Mouse (Mus musculus): Measurements from ENCODE around the gene Inpp5a. TPM values are rescaled to one million over a fixed set of nuclear protein-coding genes. Genes with fewer than 3 reads are reported as not detected.

Inpp5a gene
- polyA plus RNA-seq, 1 experiment from 2014 or later, result 4.1 TPM

GRCm38 (mm10) chr7:139401791-139402190, 12.9 kb downstream of the Inpp5a start:
- Histone ChIP-seq H3K4me2 (no peak overlapping the region), H3K27me3 (no peaks in the 10 kb centered on the region), H3K9me3 (replicated peaks) (no peaks in the 10 kb centered on the region), H3K27ac (replicated peaks) (no peak overlapping the region), H3K4me3 (replicated peaks) (no peak overlapping the region), H3K4me1 (replicated peaks) (peaks cover 48% of the 10 kb centered on the region), H3K36me3 (replicated peaks) (no peaks in the 10 kb centered on the region), H3K9ac (no peak overlapping the region)
- WGBS (ENCODE audit: insufficient replicate concordance), result 67% methylated on average over 8 of the region's 8 CpGs
- no peak for ATAC-seq (ENCODE audit: insufficient read depth)

GRCm38 (mm10) chr7:139402721-139403120, 13.8 kb downstream of the Inpp5a start:
- no peak for ATAC-seq (ENCODE audit: insufficient read depth)
- 50% methylated on average over 4 of the region's 4 CpGs for WGBS (ENCODE audit: insufficient replicate concordance)
- H3K27me3 ChIP-seq, result no peaks in the 10 kb centered on the region
- H3K4me2 ChIP-seq, result no peak overlapping the region
- no peaks in the 10 kb centered on the region for H3K9me3 ChIP-seq (replicated peaks)
- no peaks in the 10 kb centered on the region for H3K36me3 ChIP-seq (replicated peaks)
- H3K9ac ChIP-seq, result no peak overlapping the region
- H3K4me3 ChIP-seq (replicated peaks), result no peak overlapping the region
- peaks cover 47% of the 10 kb centered on the region for H3K4me1 ChIP-seq (replicated peaks)
- no peak overlapping the region for H3K27ac ChIP-seq (replicated peaks)

GRCm38 (mm10) chr7:139406581-139406980, 17.7 kb downstream of the Inpp5a start:
- H3K27me3 ChIP-seq, result no peaks in the 10 kb centered on the region
- no peak for ATAC-seq (ENCODE audit: insufficient read depth)
- no peaks in the 10 kb centered on the region for H3K36me3 ChIP-seq (replicated peaks)
- no peak overlapping the region for H3K4me3 ChIP-seq (replicated peaks)
- 60% methylated on average over 2 of the region's 2 CpGs for WGBS (ENCODE audit: insufficient replicate concordance)
- no peak overlapping the region for H3K9ac ChIP-seq
- no peak overlapping the region for H3K4me2 ChIP-seq
- peaks cover 10% of the 10 kb centered on the region; the same call in 1 of the 2 replicates for H3K4me1 ChIP-seq (replicated peaks)
- no peaks in the 10 kb centered on the region for H3K9me3 ChIP-seq (replicated peaks)
- H3K27ac ChIP-seq (replicated peaks), result no peak overlapping the region

GRCm38 (mm10) chr7:139407966-139408365, 19.1 kb downstream of the Inpp5a start:
- Histone ChIP-seq H3K9me3 (replicated peaks) (no peaks in the 10 kb centered on the region), H3K27me3 (no peaks in the 10 kb centered on the region), H3K4me1 (replicated peaks) (peaks cover 4% of the 10 kb centered on the region), H3K4me3 (replicated peaks) (no peak overlapping the region), H3K9ac (no peak overlapping the region), H3K4me2 (no peak overlapping the region), H3K27ac (replicated peaks) (no peak overlapping the region), H3K36me3 (replicated peaks) (no peaks in the 10 kb centered on the region)
- no peak for ATAC-seq (ENCODE audit: insufficient read depth)

GRCm38 (mm10) chr7:139409903-139410302, 21.0 kb downstream of the Inpp5a start:
- H3K4me1 ChIP-seq (replicated peaks), result peaks cover 4% of the 10 kb centered on the region
- H3K27ac ChIP-seq (replicated peaks), result no peak overlapping the region
- ATAC-seq (ENCODE audit: insufficient read depth), result no peak
- H3K9ac ChIP-seq, result no peak overlapping the region
- no peak overlapping the region for H3K4me2 ChIP-seq
- H3K27me3 ChIP-seq, result no peaks in the 10 kb centered on the region
- H3K36me3 ChIP-seq (replicated peaks), result no peaks in the 10 kb centered on the region
- 69% methylated on average over 5 of the region's 5 CpGs for WGBS (ENCODE audit: insufficient replicate concordance)
- H3K4me3 ChIP-seq (replicated peaks), result no peak overlapping the region
- no peaks in the 10 kb centered on the region for H3K9me3 ChIP-seq (replicated peaks)

GRCm38 (mm10) chr7:139412223-139412950, 23.5 kb downstream of the Inpp5a start:
- peaks cover 4% of the 10 kb centered on the region for H3K4me1 ChIP-seq (replicated peaks)
- 30% methylated on average over 8 of the region's 8 CpGs for WGBS (ENCODE audit: insufficient replicate concordance)
- H3K4me2 ChIP-seq, result no peak overlapping the region
- H3K9ac ChIP-seq, result no peak overlapping the region
- H3K36me3 ChIP-seq (replicated peaks), result no peaks in the 10 kb centered on the region
- no peaks in the 10 kb centered on the region for H3K9me3 ChIP-seq (replicated peaks)
- H3K27me3 ChIP-seq, result no peaks in the 10 kb centered on the region
- no peak overlapping the region for H3K4me3 ChIP-seq (replicated peaks)
- no peak for ATAC-seq (ENCODE audit: insufficient read depth)
- no peak overlapping the region for H3K27ac ChIP-seq (replicated peaks)

GRCm38 (mm10) chr7:139413400-139413799, 24.5 kb downstream of the Inpp5a start:
- Histone ChIP-seq H3K4me2 (no peak overlapping the region), H3K4me1 (replicated peaks) (peaks cover 5% of the 10 kb centered on the region), H3K36me3 (replicated peaks) (no peaks in the 10 kb centered on the region), H3K4me3 (replicated peaks) (no peak overlapping the region), H3K9me3 (replicated peaks) (no peaks in the 10 kb centered on the region), H3K9ac (no peak overlapping the region), H3K27me3 (no peaks in the 10 kb centered on the region), H3K27ac (replicated peaks) (no peak overlapping the region)
- ATAC-seq (ENCODE audit: insufficient read depth), result no peak
- 54% methylated on average over 3 of the region's 3 CpGs for WGBS (ENCODE audit: insufficient replicate concordance)

GRCm38 (mm10) chr7:139415616-139416225, 26.8 kb downstream of the Inpp5a start:
- Histone ChIP-seq H3K4me2 (no peak overlapping the region), H3K27me3 (no peaks in the 10 kb centered on the region), H3K36me3 (replicated peaks) (no peaks in the 10 kb centered on the region), H3K4me1 (replicated peaks) (peaks cover 8% of the 10 kb centered on the region), H3K4me3 (replicated peaks) (no peak overlapping the region), H3K27ac (replicated peaks) (no peak overlapping the region), H3K9ac (no peak overlapping the region), H3K9me3 (replicated peaks) (no peaks in the 10 kb centered on the region)
- ATAC-seq (ENCODE audit: insufficient read depth), result no peak

GRCm38 (mm10) chr7:139418371-139418770, 29.5 kb downstream of the Inpp5a start:
- Histone ChIP-seq H3K27ac (replicated peaks) (no peak overlapping the region), H3K4me3 (replicated peaks) (no peak overlapping the region), H3K4me1 (replicated peaks) (0 out of 2 replicates have a peak, but pooled peaks cover 4% of the 10 kb centered on the region), H3K9ac (no peak overlapping the region), H3K36me3 (replicated peaks) (no peaks in the 10 kb centered on the region), H3K4me2 (no peak overlapping the region), H3K27me3 (no peaks in the 10 kb centered on the region), H3K9me3 (replicated peaks) (no peaks in the 10 kb centered on the region)
- ATAC-seq (ENCODE audit: insufficient read depth), result no peak
- 45% methylated on average over 1 of the region's 1 CpGs for WGBS (ENCODE audit: insufficient replicate concordance)

GRCm38 (mm10) chr7:139422827-139423226, 33.9 kb downstream of the Inpp5a start:
- Histone ChIP-seq H3K4me1 (replicated peaks) (0 out of 2 replicates have a peak, but pooled peaks cover 4% of the 10 kb centered on the region), H3K4me2 (no peak overlapping the region), H3K27me3 (no peaks in the 10 kb centered on the region), H3K27ac (replicated peaks) (no peak overlapping the region), H3K9me3 (replicated peaks) (no peaks in the 10 kb centered on the region), H3K36me3 (replicated peaks) (no peaks in the 10 kb centered on the region), H3K4me3 (replicated peaks) (no peak overlapping the region), H3K9ac (no peak overlapping the region)
- WGBS (ENCODE audit: insufficient replicate concordance), result 73% methylated on average over 6 of the region's 6 CpGs
- no peak for ATAC-seq (ENCODE audit: insufficient read depth)

GRCm38 (mm10) chr7:139434095-139434830, 45.4 kb downstream of the Inpp5a start:
- H3K4me3 ChIP-seq (replicated peaks), result no peak overlapping the region
- no peak overlapping the region for H3K4me2 ChIP-seq
- 0 out of 2 replicates have a peak overlapping the region, but pooled peaks have one; percentile 2 for H3K27ac ChIP-seq (replicated peaks)
- no peaks in the 10 kb centered on the region for H3K27me3 ChIP-seq
- no peaks in the 10 kb centered on the region for H3K4me1 ChIP-seq (replicated peaks)
- H3K9ac ChIP-seq, result no peak overlapping the region
- WGBS (ENCODE audit: insufficient replicate concordance), result 22% methylated on average over 5 of the region's 5 CpGs
- no peaks in the 10 kb centered on the region for H3K36me3 ChIP-seq (replicated peaks)
- no peaks in the 10 kb centered on the region for H3K9me3 ChIP-seq (replicated peaks)
- ATAC-seq (ENCODE audit: insufficient read depth), result peak; percentile 61; the same call in 1 of the 2 replicates

Data from liver, embryonic 15.5 days (tissue).